Mouse (Mus musculus) embryo, embryonic 9.5 days (tissue): ENCODE measurements around the gene Slc38a3.

ENCODE experiments used
- DNase-seq: peaks from one replicate; pipeline ENCODE4 v3.0.0-alpha.2; 2017; ENCODE audit errors: extremely low spot score

The Slc38a3 gene

GRCm38 (mm10) chr9:107666751-107667205 lies 2.6 kb downstream of the Slc38a3 start:
- DNase-seq, result no peak

- no peak for DNase-seq
Measured at GRCm38 (mm10) chr9:107665308-107665707, 4.0 kb downstream of the Slc38a3 start.

- DNase-seq, result peak; percentile 36
Measured at GRCm38 (mm10) chr9:107663525-107663924, 5.8 kb downstream of the Slc38a3 start.

- DNase-seq, result no peak
Measured at GRCm38 (mm10) chr9:107662342-107662741, 7.0 kb downstream of the Slc38a3 start.

GRCm38 (mm10) chr9:107660777-107661176 lies 8.6 kb downstream of the Slc38a3 start:
- DNase-seq, result no peak

- no peak for DNase-seq
Measured at GRCm38 (mm10) chr9:107659961-107660360, 9.4 kb downstream of the Slc38a3 start.

GRCm38 (mm10) chr9:107659551-107659950 lies 9.8 kb downstream of the Slc38a3 start:
- no peak for DNase-seq

- DNase-seq, result no peak
Measured at GRCm38 (mm10) chr9:107658096-107658495, 11.2 kb downstream of the Slc38a3 start.

- DNase-seq, result no peak
Measured at GRCm38 (mm10) chr9:107657144-107657543, 12.2 kb downstream of the Slc38a3 start.

- DNase-seq, result no peak
Measured at GRCm38 (mm10) chr9:107654585-107654984, 14.7 kb downstream of the Slc38a3 start.

- no peak for DNase-seq
Measured at GRCm38 (mm10) chr9:107653474-107653873, 15.9 kb downstream of the Slc38a3 start.

GRCm38 (mm10) chr9:107650708-107651481 lies 18.4 kb downstream of the Slc38a3 start:
- DNase-seq, result no peak

- DNase-seq, result no peak
Measured at GRCm38 (mm10) chr9:107650225-107650624, 19.1 kb downstream of the Slc38a3 start.

GRCm38 (mm10) chr9:107648767-107649166 lies 20.6 kb downstream of the Slc38a3 start:
- DNase-seq, result no peak

GRCm38 (mm10) chr9:107646975-107647374 lies 22.4 kb downstream of the Slc38a3 start:
- no peak for DNase-seq

GRCm38 (mm10) chr9:107645577-107645976 lies 23.8 kb downstream of the Slc38a3 start:
- peak; percentile 86 for DNase-seq

- no peak for DNase-seq
Measured at GRCm38 (mm10) chr9:107645153-107645510, 24.2 kb downstream of the Slc38a3 start.

- peak; percentile 89 for DNase-seq
Measured at GRCm38 (mm10) chr9:107644495-107645152, 24.7 kb downstream of the Slc38a3 start.

GRCm38 (mm10) chr9:107643544-107644214 lies 25.7 kb downstream of the Slc38a3 start:
- no peak for DNase-seq

GRCm38 (mm10) chr9:107641666-107642065 lies 27.7 kb downstream of the Slc38a3 start:
- no peak for DNase-seq

- DNase-seq, result no peak
Measured at GRCm38 (mm10) chr9:107640257-107640772, 29.0 kb downstream of the Slc38a3 start.

GRCm38 (mm10) chr9:107637070-107637469 lies 32.3 kb downstream of the Slc38a3 start:
- DNase-seq, result peak; percentile 72
